Mouse (Mus musculus) thymus, postnatal 0 days (tissue): ENCODE measurements at regions not wholly inside any gene's neighbourhood (a gene's known extent, or its start where the extent isn't known, plus 50 kb on each side); places are given as distances from the start of the nearest gene placed in this dataset.

Experiments
- DNase-seq: peaks from one replicate; pipeline ENCODE4 v3.0.0-alpha.2; 2015; ENCODE audit warnings: low spot score

GRCm38 (mm10) chr8:89284871-89285564, 241.1 kb upstream of the Sall1 start:
- no peak for DNase-seq

- no peak for DNase-seq
Observed at GRCm38 (mm10) chr8:89283105-89284096, 239.4 kb upstream of the Sall1 start.

GRCm38 (mm10) chr8:89279844-89280243, 235.9 kb upstream of the Sall1 start:
- no peak for DNase-seq

GRCm38 (mm10) chr8:89279142-89279541, 235.2 kb upstream of the Sall1 start:
- no peak for DNase-seq

- no peak for DNase-seq
Observed at GRCm38 (mm10) chr8:89273276-89273675, 229.3 kb upstream of the Sall1 start.

GRCm38 (mm10) chr8:89272381-89272815, 228.4 kb upstream of the Sall1 start:
- DNase-seq, result no peak

GRCm38 (mm10) chr8:89271381-89272355, 227.7 kb upstream of the Sall1 start:
- DNase-seq, result no peak

- no peak for DNase-seq
Observed at GRCm38 (mm10) chr8:89270001-89270400, 226.0 kb upstream of the Sall1 start.

GRCm38 (mm10) chr8:89261163-89261812, 217.3 kb upstream of the Sall1 start:
- DNase-seq, result no peak

- no peak for DNase-seq
Observed at GRCm38 (mm10) chr8:89259881-89260280, 215.9 kb upstream of the Sall1 start.

GRCm38 (mm10) chr8:89246342-89246741, 202.4 kb upstream of the Sall1 start:
- DNase-seq, result no peak

- no peak for DNase-seq
Observed at GRCm38 (mm10) chr8:89245131-89245751, 201.3 kb upstream of the Sall1 start.

- no peak for DNase-seq
Observed at GRCm38 (mm10) chr8:89241686-89242085, 197.7 kb upstream of the Sall1 start.

GRCm38 (mm10) chr8:89239626-89240025, 195.7 kb upstream of the Sall1 start:
- no peak for DNase-seq

GRCm38 (mm10) chr8:89234041-89234440, 190.1 kb upstream of the Sall1 start:
- no peak for DNase-seq

GRCm38 (mm10) chr8:89232318-89232717, 188.4 kb upstream of the Sall1 start:
- no peak for DNase-seq

GRCm38 (mm10) chr8:89229144-89229543, 185.2 kb upstream of the Sall1 start:
- no peak for DNase-seq

GRCm38 (mm10) chr8:89220870-89221269, 176.9 kb upstream of the Sall1 start:
- DNase-seq, result no peak

- DNase-seq, result no peak
Observed at GRCm38 (mm10) chr8:89220381-89220780, 176.4 kb upstream of the Sall1 start.

- DNase-seq, result no peak
Observed at GRCm38 (mm10) chr8:89219156-89219555, 175.2 kb upstream of the Sall1 start.
